Mouse (Mus musculus) kidney, adult 9 months (tissue): ENCODE results near the gene Nedd8.

ENCODE experiments used
- DNase-seq: peaks from one replicate; pipeline ENCODE4 v3.0.0; 2022

Nedd8 gene

GRCm38 (mm10) chr14:55660636-55661035 lies 11.3 kb downstream of the Nedd8 start:
- DNase-seq = no peak

GRCm38 (mm10) chr14:55659960-55660573 lies 11.9 kb downstream of the Nedd8 start, which contains the start of gene Mdp1:
Mdp1 (minus strand) TSS chr14:55660508.
- peak; percentile 75 for DNase-seq

- DNase-seq = peak; percentile 87
Observed at GRCm38 (mm10) chr14:55658011-55658410, 13.9 kb downstream of the Nedd8 start.

GRCm38 (mm10) chr14:55656935-55657334 lies 15.0 kb downstream of the Nedd8 start:
- DNase-seq = no peak

GRCm38 (mm10) chr14:55651528-55651927 lies 20.4 kb downstream of the Nedd8 start:
- no peak for DNase-seq

GRCm38 (mm10) chr14:55649884-55650283 lies 22.0 kb downstream of the Nedd8 start, which contains the start of gene Tssk4:
Tssk4 (plus strand) TSS chr14:55650184.
- no peak for DNase-seq

GRCm38 (mm10) chr14:55644261-55644888 lies 27.5 kb downstream of the Nedd8 start:
- DNase-seq = peak; percentile 20

- peak; percentile 89 for DNase-seq
Observed at GRCm38 (mm10) chr14:55643060-55643907, 28.6 kb downstream of the Nedd8 start, which contains the start of gene Tm9sf1. Tm9sf1 (minus strand) TSS chr14:55643806.

- no peak for DNase-seq
Observed at GRCm38 (mm10) chr14:55642679-55643059, 29.3 kb downstream of the Nedd8 start.

GRCm38 (mm10) chr14:55641291-55641690 lies 30.6 kb downstream of the Nedd8 start:
- no peak for DNase-seq

- DNase-seq = no peak
Observed at GRCm38 (mm10) chr14:55640816-55641215, 31.1 kb downstream of the Nedd8 start.

GRCm38 (mm10) chr14:55637795-55638194 lies 34.1 kb downstream of the Nedd8 start, which contains the start of gene Gm49378:
Gm49378 (minus strand) TSS chr14:55637895.
- no peak for DNase-seq

- peak; percentile 88 for DNase-seq
Observed at GRCm38 (mm10) chr14:55635523-55636007, 36.4 kb downstream of the Nedd8 start, which contains the start of gene Ipo4. Ipo4 (minus strand) TSS chr14:55635957.

GRCm38 (mm10) chr14:55634874-55635522 lies 36.9 kb downstream of the Nedd8 start:
- DNase-seq = peak; percentile 24

GRCm38 (mm10) chr14:55629312-55629711 lies 42.6 kb downstream of the Nedd8 start:
- DNase-seq = peak; percentile 68

- DNase-seq = no peak
Observed at GRCm38 (mm10) chr14:55628077-55628827, 43.7 kb downstream of the Nedd8 start.

GRCm38 (mm10) chr14:55618486-55619195 lies 53.3 kb downstream of the Nedd8 start:
- no peak for DNase-seq

- DNase-seq = peak; percentile 62
Observed at GRCm38 (mm10) chr14:55617822-55618221, 54.1 kb downstream of the Nedd8 start, which contains the start of gene Rec8. Rec8 (plus strand) TSS chr14:55618037.

- DNase-seq = no peak
Observed at GRCm38 (mm10) chr14:55616844-55617243, 55.1 kb downstream of the Nedd8 start.

GRCm38 (mm10) chr14:55615876-55616275 lies 56.0 kb downstream of the Nedd8 start:
- DNase-seq = no peak

- no peak for DNase-seq
Observed at GRCm38 (mm10) chr14:55614565-55615178, 57.3 kb downstream of the Nedd8 start.
